Mouse (Mus musculus) adipocyte (in vitro differentiated cells): ENCODE measurements at regions not wholly inside any gene's neighbourhood (a gene's known extent, or its start where the extent isn't known, plus 50 kb on each side); places are given as distances from the start of the nearest gene placed in this dataset.

Experiments used
- DNase-seq: peaks from one replicate; pipeline ENCODE4 v3.0.0-alpha.2; 2016; ENCODE audit warnings: low spot score

DNA sequence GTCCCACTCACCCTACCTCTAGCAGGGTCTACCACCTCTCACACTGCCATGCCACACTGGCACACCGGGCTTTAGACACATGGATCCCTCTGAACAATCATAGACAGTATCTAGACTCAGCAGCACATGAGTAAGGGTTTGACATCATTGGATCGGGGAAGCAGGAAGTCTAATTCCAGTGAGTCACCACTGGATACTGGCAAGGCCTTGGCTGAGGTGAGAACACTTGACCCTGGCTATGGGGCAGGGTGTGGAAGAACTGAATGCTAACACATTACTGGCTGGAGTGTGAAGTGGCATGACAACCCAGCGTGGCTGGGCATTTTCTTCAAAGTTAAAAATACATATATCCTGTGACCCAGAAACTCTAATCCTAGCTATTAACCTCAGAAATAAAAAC lies 114.4 kb downstream of the H2afy start:
- DNase-seq: peak; percentile 40

DNA sequence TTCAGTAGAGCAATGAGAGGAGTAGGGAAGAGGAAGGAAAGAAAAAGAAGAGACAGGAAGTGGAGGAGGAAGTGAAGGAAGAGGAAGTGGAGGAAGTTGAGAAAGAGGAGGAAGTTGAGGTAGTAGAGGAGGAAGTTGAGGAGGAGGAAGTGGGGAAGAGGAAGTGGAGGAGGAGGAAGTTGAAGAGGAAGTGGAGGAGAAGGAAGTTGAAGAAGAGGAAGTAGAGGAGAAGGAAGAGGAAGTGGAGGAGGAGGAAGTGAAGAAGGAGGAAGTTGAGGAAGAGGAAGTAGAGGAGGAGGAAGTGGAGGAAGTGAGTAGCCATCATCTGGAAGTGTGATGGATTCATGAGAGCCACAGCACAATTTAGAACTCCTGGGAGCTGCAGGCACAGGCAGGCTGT lies 122.2 kb downstream of the H2afy start:
- DNase-seq: no peak

DNA sequence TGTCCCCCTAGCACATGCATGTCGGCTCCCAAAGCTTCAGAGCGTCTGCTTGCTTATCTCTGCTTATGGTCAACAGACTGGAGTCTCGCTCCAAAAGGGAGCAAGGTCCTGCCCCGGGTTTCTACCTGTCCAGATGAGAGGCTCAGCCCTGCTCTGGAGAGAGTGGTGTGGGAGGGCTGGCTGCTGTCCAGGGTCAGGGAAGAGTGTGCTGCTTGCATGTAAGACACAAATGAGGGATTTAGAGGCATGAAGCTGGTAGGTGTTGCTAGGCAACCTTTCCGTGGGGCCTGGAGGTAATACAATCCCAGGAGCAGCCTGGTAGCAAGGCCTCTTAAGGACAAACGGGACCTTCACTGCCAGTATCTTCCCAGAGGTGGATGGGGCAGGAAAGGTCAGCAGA lies 125.7 kb downstream of the H2afy start:
- no peak for DNase-seq

DNA sequence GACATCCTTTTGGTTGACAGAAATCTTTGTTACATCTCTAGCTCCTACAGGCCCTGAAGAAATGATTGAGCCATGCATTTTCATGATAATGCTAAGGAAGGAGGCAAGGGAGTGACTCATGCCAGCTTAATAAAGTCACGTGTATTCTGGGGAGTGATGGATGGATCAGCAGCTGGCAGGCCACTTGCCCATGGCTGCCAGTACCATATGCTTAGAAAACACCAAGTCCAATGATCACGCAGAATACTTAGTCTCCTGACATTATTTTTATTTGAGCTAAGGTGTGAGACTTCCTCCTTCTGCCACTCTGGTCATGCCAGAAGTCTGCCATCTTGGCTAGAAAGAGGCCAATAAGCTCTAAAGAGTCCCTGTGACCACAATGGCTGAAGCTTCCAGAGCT lies 129.3 kb downstream of the H2afy start:
- no peak for DNase-seq

DNA sequence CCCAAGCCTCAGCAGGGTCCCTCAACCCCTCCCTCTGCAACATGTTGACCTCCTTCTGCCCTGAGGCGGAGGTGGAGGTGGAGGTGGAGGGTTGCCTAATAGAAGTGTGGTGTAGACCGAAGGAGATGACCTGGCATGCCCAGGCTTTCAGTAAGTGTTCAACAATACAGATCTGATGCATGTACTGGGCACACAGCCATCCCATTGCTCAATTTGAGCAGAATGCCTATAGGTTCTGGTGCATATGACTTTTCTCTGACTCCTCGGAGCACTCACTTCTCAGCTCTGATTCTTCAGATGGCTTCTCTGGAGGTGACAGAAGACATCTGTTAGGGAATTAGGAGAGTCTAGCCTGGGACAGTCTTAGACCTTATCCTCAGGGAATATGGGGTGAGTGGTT lies 130.4 kb downstream of the H2afy start:
- DNase-seq: no peak

DNA sequence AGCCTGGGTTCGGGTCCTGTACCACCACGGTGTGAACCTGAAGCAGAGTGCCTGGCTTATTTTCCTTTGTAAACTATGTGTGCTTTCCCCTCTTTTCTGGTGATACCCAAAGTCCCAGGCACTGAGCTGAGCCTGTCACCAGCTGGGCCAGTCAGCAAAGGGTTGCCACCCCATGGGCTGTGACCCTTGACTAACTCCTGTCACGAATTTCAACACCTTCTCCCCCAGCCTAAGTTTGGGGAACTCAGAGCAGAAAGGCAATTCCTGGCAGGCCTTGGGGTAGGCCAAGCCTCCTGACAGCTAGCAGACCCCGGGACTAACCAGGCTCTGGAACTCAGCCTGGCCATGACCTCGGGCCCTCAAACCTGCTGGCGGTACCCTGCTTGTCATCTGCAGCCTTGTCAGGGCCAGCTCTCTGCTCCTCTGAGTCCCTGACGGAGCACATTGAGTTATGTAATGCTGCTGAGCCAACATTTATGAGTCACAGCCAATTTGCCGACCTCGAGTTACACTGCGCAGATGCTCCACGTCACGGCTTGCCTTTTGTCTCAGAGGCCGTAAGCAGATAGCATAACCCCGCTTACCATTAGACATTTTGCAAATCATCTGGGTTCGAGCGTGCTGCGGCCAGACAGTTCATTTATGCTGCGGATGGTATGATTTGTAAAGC lies 132.3 kb downstream of the H2afy start:
- DNase-seq: peak; percentile 78

DNA sequence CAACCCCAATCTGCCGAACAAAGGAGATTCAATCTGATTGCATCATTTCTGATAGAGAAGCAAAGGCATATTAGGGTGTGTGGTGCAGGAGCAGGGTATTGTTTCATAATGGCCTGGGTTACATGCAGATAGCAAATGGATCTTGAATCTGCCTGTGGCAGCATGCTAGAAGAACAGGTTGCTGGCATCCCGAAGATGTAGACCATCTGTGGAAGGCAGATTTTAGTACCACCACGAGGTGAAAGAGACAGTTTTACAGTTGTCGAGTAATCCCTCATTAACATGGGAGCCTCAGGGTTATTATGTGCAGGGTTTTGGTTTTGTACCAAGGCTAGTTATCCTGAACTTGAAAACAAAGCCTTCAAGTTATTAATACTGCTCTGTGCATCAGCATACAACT lies 140.9 kb downstream of the H2afy start:
- DNase-seq: no peak

DNA sequence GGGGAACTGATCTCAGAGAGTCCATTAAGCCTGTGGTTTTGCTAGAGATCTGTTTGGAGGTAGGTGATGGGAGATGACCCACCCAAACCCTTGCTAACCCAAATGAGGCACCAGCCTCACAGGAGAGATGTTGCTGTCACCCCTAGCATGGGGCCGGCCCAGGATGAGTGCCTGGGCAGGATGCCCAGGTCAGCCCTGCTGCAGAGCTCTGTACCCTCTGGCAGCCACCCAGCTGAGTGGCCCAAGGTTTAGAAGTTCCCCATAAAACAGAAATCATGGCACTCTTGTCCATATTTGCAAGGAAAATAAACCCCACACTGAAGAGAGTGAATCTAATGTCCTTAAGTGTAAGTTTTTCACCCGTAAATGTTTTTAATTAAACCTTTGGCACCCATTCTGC lies 141.7 kb downstream of the H2afy start:
- peak; percentile 76 for DNase-seq

DNA sequence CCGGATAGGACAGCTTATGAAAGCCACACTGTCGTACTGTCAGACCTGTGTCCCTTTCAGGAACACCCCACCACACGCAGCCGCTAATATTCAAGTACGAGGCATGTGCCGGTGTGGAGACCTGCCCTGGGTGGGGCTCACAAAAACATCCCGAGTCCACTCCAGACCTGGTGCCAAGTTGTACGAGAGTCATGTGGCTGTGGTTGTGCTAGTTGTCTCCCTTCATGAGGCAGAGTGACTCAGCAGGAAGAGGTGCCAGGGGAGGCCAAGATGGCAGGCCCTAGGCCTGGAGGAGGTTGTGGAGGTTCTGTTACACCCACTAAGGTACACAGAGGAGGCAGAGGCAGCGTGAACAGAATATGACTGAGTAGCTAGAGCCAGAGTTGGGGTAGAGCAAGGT lies 143.5 kb downstream of the H2afy start:
- DNase-seq: peak; percentile 61

DNA sequence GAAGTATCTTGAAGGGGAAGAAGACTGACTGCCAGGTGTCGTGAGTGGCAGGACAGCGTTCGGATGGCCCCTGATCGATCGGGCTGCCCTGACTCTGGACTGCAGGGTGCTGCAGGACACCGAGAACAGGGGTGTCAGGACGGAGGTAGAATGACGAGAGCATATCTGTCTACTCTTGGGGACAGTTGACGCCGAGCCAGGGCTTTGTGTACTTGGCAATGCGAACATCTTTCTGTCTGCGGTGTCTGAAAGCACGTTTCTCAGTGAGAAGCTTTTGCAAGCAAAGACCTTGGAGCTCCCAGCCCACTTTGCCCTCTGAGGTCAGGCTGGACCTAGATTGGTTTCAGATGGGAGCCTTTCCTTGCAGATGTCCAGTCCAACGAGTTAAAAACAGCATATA lies 144.9 kb downstream of the H2afy start:
- DNase-seq: no peak

DNA sequence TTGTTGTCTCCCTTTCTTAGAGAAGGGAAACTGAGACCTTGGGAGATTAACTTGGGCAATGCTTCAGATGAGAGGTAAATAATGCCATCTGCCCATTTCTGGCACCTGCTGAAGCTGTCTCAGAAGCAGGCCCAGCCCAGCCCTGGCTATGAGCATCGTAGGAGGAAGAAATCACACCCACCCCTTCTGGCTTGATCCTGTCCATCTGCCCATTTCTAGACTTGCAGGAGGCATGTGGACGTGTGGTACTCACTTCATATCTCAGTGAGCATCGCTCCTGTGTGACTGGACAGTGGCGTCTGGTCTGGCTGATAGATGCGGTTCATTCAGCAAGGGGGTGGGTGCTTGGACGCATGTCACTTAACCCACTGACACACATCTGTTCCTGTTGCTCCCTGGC lies 146.0 kb downstream of the H2afy start:
- DNase-seq: no peak

DNA sequence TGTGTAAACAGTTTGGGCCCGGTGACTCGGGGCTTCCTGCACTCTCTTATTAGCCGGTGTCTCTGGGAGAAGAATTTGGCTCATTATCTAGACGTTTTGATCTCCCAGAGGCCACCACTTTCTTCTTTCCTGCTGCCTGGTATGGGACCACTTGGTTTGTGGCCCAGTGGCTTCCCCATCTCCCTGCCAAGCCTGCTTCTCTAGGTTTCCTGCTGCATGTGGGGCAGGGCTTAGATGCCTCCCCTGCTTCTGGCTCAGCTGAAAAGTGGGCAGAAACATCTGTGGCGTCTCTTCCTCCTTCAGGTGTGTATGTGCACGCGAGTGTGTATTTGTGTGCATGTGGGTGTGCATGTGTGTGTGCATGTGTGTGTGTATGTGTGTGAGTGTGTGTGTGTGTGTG lies 146.8 kb downstream of the H2afy start:
- DNase-seq: no peak

DNA sequence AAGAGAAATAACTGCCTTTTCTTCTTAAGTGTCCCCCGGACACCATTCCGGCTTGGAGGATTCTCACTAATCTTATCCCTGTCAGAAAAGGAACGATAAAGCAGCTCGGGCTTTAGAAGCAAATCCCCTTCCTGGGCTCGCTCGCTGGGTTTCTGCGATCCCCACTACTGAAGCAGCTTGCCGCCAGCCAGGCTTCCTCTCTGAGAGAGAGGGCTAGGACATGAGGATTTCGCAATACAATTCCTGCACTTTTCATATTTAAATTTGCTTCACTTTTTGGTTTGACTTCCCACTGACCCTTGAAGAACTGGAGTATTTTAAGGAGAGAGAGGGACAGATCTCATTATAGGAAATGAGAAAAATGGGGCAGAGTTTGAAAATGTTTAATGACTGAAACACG lies 149.4 kb upstream of the Pitx1 start:
- DNase-seq: no peak

DNA sequence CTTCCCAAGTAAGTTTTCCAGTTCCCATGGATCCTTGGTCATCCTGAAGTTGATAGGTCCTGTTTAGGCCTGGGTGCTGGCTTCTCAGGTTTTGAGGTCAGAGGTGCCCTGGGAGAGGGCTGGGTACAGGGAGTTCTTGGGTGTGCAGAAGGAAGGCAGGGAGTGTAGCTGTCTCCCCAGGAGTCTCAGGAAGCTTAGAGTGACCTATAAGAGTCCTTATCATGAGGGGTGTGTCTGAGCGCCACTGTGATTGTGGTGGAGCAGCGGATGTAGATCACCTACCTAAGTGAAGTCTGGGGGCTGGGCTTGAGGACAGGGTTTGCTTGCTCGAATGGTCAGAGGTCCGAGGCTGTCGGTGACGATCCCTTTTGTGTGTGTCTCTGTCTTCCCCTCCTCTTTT lies 148.8 kb upstream of the Pitx1 start:
- DNase-seq: no peak

DNA sequence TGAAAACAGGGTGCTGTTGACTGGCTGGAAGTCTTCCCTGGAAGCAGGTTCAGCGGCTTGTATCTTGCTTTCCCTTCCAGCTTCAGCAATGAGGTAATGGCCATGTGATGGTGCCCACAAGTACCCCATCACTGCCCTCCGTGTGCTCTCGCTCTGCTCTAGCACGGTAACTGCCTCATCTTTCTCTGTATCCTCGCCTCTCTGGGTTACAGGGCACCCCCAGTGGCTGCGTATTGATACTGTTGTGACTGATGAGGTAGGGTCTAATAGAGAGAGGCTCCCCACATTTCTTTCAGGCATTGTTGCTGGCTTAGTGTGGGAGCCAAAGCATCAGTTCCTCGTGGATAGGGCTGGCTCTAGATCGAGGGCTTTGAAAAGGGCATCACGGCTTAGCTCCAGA lies 147.9 kb upstream of the Pitx1 start:
- no peak for DNase-seq

DNA sequence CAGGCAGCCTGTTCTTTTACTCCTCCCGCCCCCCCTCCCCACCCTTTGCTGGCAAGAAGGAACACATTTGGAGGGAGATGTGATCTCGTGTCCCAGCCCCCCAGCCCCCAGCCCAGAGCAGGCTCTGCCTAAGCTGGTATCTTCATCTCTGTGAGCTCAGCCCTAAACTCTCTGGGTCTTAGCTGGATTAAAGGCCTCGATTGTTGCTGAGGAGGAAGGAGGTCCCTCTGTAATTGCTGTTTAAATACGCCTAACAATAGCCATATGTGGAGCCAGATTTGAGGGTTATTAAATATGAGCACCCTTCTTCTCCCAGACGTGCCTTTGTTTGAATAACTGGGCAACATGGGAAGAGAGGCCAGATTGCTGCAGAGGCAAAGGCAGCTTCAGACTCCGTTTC lies 145.0 kb upstream of the Pitx1 start:
- DNase-seq: no peak

DNA sequence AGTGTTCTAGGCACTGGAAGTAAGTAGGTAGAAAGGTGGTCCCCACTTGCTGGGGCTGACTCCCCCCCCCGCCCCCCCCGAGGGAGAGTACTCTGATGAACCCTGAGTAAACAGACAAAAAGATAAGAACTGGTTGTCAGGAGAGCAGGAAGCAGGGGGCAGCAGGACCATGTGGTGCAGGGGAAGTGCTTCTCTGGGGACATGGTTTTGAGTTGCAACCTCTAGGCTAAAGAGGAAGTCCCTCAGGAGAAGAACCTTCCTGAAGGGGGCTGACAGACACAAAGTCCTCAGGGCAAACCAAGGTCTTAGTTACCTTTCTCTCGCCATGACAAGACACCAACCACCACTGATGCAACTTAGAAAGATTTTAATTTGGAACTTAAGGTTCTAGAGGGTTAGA lies 141.9 kb upstream of the Pitx1 start:
- DNase-seq: no peak

DNA sequence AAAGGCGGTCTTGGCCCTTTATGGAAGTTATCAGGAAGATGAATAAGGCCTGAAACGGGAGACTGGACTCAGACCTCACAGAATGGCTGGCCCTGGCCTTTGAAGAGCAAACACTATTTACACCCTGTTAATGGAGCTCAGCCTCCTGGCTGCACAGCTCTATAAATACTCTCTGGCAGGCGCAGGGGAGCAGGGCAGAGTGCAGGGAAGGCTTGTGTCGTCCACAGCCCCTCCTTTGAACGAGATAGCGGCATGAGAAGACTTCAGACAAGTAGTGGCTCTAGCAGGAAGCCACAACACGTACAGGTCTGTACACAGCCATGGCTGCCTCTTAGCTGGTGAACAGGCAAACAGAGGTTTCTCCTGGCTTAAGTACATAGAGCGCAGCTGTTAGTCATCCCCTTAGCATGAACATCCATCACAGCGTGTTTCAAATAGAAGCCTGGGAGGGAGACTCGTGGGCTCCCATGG lies 141.0 kb upstream of the Pitx1 start:
- peak; percentile 48 for DNase-seq

DNA sequence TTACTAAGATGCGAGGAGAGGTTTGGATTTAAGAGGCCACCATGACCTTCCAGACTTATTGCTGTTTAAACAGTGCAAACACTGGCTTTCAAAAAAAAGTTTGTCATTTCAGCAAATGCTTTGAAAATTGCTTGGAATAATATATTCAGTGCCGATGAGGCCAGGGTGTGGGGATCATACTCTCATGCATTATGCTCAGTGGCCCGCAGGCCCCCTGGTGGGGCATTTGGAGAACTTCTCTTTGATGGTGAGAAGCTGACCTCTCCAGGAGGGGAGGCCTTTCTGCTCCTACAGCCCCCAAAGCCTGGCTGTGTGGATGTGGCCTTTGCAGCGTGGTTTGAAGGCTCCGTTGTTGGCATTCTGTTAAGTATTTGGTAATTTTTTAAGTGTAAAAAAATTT lies 138.1 kb upstream of the Pitx1 start:
- no peak for DNase-seq

DNA sequence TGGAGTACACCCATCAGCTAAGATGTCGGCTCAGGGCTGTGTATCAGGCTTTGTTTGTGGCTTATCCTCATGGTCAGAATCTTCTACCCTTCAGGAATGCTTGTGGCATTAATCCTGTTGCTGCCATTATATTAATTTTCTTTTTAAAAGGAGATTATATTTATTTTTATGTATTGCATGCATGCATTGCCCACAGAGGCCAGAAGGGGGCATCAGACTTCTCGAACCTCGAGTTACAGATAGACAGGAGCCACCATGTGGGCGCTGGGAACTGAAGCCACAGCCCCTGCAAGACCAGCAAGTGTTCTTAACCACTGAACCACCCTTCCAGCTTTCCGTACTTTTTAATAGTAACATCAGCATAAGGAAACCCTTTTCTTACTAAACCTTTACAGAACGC lies 134.7 kb upstream of the Pitx1 start:
- no peak for DNase-seq

DNA sequence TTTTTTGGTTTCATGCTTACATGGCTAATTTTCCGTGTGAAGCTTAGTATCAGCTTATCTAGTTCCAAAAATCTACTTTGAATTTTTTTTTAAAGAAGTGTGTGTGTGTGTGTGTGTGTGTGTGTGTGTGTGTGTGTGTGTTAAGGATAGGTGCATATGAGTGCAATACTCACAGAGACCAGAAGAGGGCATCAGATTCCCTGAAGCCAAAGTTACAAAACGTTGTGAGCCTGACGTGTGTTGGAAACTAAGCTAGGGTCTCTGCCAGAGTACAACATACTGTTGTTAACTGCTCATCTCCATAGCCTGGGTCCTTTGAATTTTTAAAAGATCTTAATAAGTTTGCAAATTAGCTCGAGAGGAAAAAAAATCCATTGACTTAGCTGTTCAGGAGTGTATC lies 133.5 kb upstream of the Pitx1 start:
- no peak for DNase-seq

DNA sequence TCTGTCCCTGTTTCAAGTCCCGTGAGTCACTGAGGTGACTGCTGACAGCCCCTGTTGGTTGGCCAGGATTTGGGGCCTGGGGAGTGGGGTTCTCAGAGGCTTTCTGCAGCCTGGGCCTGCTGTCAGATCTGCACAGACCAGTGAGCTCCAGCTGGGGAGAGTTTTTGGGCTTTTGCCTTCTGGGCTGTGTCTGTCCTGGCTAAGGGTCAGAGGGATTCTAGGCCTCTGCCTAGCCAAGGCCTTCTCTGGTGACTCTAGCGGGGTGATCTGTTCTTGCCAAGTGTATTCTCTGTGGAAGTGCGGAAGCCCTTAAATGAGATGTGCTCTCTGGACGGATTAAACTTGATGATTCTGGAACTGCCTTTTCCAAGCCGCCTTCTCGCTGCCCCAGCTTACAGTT lies 131.2 kb upstream of the Pitx1 start:
- DNase-seq: peak; percentile 93

DNA sequence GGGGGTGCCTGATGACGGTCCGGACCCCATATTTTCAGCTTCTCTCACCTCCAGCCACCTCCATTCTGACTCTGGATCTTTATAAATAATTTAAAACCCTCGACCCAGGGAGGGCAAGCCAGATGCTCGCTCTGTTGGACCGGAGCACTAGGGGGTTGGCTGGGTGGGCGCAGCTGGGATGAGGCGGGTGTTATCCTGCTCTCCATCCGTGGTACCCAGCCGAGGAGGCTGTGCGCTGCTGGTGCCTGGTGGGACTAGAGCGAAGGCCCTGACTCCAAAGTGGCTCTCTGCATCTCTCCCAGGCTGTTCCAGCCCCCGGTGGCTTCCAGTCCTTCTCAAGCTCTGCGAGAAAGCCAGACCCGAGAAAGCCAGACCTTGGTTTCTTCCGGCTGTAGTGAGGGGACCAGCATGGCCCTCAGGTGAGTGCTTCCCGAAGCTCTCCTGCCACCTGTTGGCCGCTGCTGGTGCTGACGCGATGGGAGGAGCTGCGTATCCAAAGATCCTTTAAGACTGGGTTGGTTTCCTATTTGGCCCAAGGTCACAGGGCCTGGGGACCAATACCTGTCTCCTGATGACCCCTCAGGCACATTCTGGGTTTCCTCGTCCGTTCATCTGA lies 127.1 kb upstream of the Pitx1 start:
- peak; percentile 54 for DNase-seq

DNA sequence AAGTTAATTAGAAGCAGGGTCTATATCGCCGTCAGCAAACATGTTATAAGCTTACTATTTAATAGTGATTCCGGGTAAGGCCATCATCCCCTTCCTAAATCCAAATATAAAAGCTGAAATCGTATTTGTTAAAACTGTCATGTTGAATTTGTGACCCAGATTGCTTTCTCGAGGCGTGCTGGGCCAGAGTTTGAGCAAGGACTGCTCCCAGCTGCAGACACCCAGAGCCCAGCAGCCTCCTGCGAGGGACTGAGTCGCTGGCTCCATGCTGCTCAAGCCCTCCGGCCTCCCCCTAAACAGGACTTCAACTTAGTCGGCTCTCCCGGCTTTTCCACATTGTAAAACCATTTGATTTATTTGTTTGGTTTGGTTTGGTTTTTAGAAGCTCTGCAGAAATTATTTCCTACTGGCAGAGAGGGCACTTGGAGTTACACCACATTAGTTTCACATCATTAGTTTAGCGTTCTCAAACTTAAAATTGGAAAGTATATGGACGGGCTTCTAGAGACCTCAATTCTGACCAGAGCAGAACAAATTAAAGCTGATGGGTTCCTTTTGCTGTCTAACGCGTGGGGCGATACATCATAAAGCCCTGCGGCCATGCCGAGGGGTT lies 126.4 kb upstream of the Pitx1 start:
- no peak for DNase-seq
